Mouse (Mus musculus): ENCODE results near the gene Car14. TPM values are rescaled to one million over a fixed set of nuclear protein-coding genes. Genes with fewer than 3 reads are reported as not detected.

The Car14 gene
- polyA plus RNA-seq, 1 experiment from 2014 or later: 11.8 TPM

DNA sequence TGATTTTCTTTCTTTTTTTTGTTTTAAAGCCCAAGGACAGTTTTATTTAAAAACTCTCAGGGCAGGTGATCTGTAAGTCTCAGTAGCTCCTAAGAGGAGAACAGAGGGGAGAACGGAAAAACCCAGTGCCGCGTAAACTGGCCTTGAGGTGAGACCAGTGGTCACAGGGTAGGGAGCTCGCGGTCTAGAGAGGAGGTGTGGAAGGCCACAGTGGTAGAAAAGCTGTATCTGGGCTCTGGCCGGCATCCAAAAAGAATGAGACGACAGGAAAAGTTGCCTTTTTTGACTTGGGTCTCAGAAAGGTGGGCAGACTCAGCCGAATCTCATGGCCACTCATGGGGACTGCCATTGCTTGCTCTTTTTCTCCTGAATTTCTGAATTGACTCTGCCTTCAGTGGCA, 33.7 kb upstream of the Car14 start:
- ATAC-seq (ENCODE audit: insufficient read depth): no peak
- Histone ChIP-seq H3K36me3 (replicated peaks) (peaks cover 98% of the 10 kb centered on the region), H3K4me3 (replicated peaks) (no peak overlapping the region), H3K9ac (no peak overlapping the region), H3K27me3 (no peaks in the 10 kb centered on the region), H3K9me3 (replicated peaks) (no peaks in the 10 kb centered on the region), H3K4me2 (no peak overlapping the region), H3K4me1 (replicated peaks) (no peaks in the 10 kb centered on the region; the same call in 1 of the 2 replicates), H3K27ac (replicated peaks) (no peak overlapping the region)
- 89% methylated on average over 8 of the region's 8 CpGs for WGBS (ENCODE audit: insufficient replicate concordance)

- Histone ChIP-seq H3K4me1 (replicated peaks) (peaks cover 22% of the 10 kb centered on the region), H3K36me3 (replicated peaks) (peaks cover 62% of the 10 kb centered on the region), H3K9me3 (replicated peaks) (no peaks in the 10 kb centered on the region), H3K4me2 (no peak overlapping the region), H3K27me3 (no peaks in the 10 kb centered on the region), H3K9ac (no peak overlapping the region), H3K4me3 (replicated peaks) (no peak overlapping the region), H3K27ac (replicated peaks) (no peak overlapping the region)
- ATAC-seq (ENCODE audit: insufficient read depth): no peak
- 76% methylated on average over 1 of the region's 1 CpGs for WGBS (ENCODE audit: insufficient replicate concordance)
Measured at GRCm38 (mm10) chr3:95934448-95934847, 30.0 kb upstream of the Car14 start.

DNA sequence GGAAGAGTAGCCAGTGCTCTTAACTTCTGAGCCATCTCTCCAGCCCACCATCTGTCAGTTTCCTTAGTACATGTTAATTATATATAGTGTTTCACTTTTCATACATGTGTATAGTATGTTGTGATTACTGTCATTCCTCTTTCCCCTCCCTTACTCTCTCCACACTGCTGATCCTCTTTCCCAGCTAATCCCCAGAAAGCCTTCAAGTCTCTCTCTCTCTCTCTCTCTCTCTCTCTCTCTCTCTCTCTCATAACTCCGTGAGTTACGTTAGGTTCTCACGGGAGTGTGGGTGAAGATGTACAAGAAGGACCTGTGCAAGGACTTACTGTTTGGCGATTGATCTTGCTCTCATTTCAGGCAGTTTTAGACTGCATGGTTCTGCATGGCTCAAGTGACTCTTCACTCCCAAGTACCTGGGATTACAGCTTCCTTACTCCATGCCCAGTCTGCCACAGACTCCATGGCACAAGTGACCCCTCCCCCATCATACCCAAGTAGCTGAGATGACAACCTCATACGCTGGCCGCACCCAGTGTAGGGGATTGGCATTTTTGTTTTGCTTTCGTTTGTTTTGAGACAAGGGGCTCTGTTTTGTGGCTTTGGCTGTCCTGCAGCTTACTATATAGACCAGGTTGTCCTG, 28.7 kb upstream of the Car14 start:
- Histone ChIP-seq H3K36me3 (replicated peaks) (peaks cover 50% of the 10 kb centered on the region), H3K9me3 (replicated peaks) (no peaks in the 10 kb centered on the region), H3K4me2 (no peak overlapping the region), H3K4me1 (replicated peaks) (peaks cover 26% of the 10 kb centered on the region), H3K9ac (no peak overlapping the region), H3K27ac (replicated peaks) (no peak overlapping the region), H3K27me3 (no peaks in the 10 kb centered on the region), H3K4me3 (replicated peaks) (no peak overlapping the region)
- no peak for ATAC-seq (ENCODE audit: insufficient read depth)
- WGBS (ENCODE audit: insufficient replicate concordance): 90% methylated on average over 7 of the region's 7 CpGs

DNA sequence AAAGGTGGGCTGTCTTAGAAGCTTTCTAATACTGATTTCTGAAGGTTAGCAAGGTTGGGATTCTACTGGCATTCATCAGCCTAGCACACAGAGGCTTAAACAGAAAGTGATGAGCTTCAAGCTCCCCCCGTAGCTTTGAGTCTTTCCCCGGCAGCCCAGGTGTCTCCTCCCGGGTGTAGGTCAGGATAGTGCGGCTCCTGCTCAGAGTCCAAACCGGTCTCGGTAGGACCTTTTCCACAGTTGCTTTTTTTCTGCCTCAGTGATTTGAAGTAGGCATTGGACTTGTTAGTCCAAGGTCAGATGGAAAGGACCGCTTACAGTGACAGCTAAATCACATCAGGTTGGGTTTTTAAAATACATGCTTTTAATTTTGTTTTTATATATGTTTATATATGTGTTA, 28.1 kb upstream of the Car14 start:
- ATAC-seq (ENCODE audit: insufficient read depth): no peak
- Histone ChIP-seq H3K27ac (replicated peaks) (no peak overlapping the region), H3K4me3 (replicated peaks) (no peak overlapping the region), H3K36me3 (replicated peaks) (peaks cover 43% of the 10 kb centered on the region), H3K4me2 (peak overlapping the region; percentile 6; the same call in 1 of the 2 replicates), H3K9ac (no peak overlapping the region), H3K4me1 (replicated peaks) (peaks cover 31% of the 10 kb centered on the region), H3K27me3 (no peaks in the 10 kb centered on the region), H3K9me3 (replicated peaks) (no peaks in the 10 kb centered on the region)
- 80% methylated on average over 7 of the region's 7 CpGs for WGBS (ENCODE audit: insufficient replicate concordance)

GRCm38 (mm10) chr3:95932157-95932556, 27.7 kb upstream of the Car14 start:
- no peak overlapping the region for H3K9ac ChIP-seq
- no peaks in the 10 kb centered on the region for H3K9me3 ChIP-seq (replicated peaks)
- peak overlapping the region; percentile 6; the same call in 1 of the 2 replicates for H3K4me2 ChIP-seq
- no peak for ATAC-seq (ENCODE audit: insufficient read depth)
- peaks cover 39% of the 10 kb centered on the region for H3K36me3 ChIP-seq (replicated peaks)
- peaks cover 35% of the 10 kb centered on the region for H3K4me1 ChIP-seq (replicated peaks)
- no peak overlapping the region for H3K27ac ChIP-seq (replicated peaks)
- WGBS (ENCODE audit: insufficient replicate concordance): 47% methylated on average over 1 of the region's 1 CpGs
- H3K27me3 ChIP-seq: no peaks in the 10 kb centered on the region
- H3K4me3 ChIP-seq (replicated peaks): no peak overlapping the region

- Histone ChIP-seq H3K4me1 (replicated peaks) (peaks cover 35% of the 10 kb centered on the region), H3K36me3 (replicated peaks) (peaks cover 32% of the 10 kb centered on the region), H3K27ac (replicated peaks) (no peak overlapping the region), H3K4me2 (peak overlapping the region; percentile 83), H3K4me3 (replicated peaks) (peak overlapping the region; percentile 90), H3K9me3 (replicated peaks) (no peaks in the 10 kb centered on the region), H3K27me3 (no peaks in the 10 kb centered on the region), H3K9ac (peak overlapping the region; percentile 98; the same call in 1 of the 2 replicates)
- no peak for ATAC-seq (ENCODE audit: insufficient read depth)
- 79% methylated on average over 1 of the region's 1 CpGs for WGBS (ENCODE audit: insufficient replicate concordance)
Measured at GRCm38 (mm10) chr3:95931471-95931870, 27.0 kb upstream of the Car14 start.

- Histone ChIP-seq H3K4me3 (replicated peaks) (peak overlapping the region; percentile 90), H3K9ac (peak overlapping the region; percentile 98), H3K27ac (replicated peaks) (peak overlapping the region; percentile 91), H3K27me3 (no peaks in the 10 kb centered on the region), H3K4me1 (replicated peaks) (peaks cover 35% of the 10 kb centered on the region), H3K9me3 (replicated peaks) (no peaks in the 10 kb centered on the region), H3K4me2 (peak overlapping the region; percentile 83), H3K36me3 (replicated peaks) (peaks cover 24% of the 10 kb centered on the region)
- ATAC-seq (ENCODE audit: insufficient read depth): no peak
- under 1% methylated on average over 5 of the region's 5 CpGs for WGBS (ENCODE audit: insufficient replicate concordance)
Measured at GRCm38 (mm10) chr3:95930471-95930789, 25.9 kb upstream of the Car14 start.

GRCm38 (mm10) chr3:95929581-95930470, 25.3 kb upstream of the Car14 start:
- WGBS (ENCODE audit: insufficient replicate concordance): under 1% methylated on average over 105 of the region's 105 CpGs

DNA sequence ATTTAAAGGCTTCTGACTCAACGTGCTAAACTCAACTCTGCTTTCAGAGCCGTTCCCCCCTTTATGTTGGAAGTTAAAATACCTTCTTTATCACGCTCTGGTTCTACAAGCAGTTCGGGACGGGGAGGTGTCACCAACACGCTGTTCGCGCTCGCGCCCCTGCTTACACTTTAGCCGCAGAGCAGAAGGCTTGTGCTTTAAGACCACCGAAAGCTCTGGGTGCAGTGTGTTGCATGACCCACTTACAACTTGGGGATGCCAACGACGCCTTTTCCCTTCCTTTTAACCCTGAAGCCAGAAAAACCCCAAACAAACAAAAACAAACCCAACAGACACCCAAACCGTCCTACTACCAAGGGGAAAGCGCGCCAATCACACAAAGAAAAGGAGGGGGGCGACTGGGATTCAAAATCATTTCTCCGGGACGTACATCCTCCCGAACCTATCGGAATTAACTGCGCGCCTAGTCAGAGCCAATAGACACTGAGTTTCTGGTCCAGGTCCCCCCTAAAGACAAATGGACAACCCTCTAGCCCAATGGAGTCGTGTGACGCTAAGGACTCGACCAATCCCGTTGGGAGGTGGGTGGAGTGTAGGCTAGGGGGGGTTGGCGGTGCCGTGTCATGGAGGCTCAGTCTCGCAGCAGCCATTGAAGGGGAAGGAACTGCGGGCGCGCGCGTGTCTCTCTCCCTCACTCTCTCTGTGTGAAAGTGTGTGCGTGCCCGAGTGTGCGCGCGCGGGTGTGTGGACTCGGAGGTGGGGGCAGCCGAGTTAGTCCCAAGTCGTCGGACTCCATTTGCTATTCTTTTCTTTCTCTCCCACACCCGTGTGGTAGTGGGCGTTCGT, 24.4 kb upstream of the Car14 start, which contains the start of gene Anp32e:
Gene Anp32e, plus strand, starts transcription at position 589 of the 846 bp plus-strand sequence.
- Histone ChIP-seq H3K27ac (replicated peaks) (peak within 1 kb of the TSS; percentile 92), H3K9me3 (replicated peaks) (no peaks in the 10 kb centered on the region), H3K4me3 (replicated peaks) (peak within 1 kb of the TSS; percentile 90), H3K4me2 (peak within 1 kb of the TSS; percentile 83), H3K4me1 (replicated peaks) (peaks cover 35% of the 10 kb centered on the region), H3K27me3 (no peaks in the 10 kb centered on the region), H3K9ac (peak within 1 kb of the TSS; percentile 98), H3K36me3 (replicated peaks) (peaks cover 8% of the 10 kb centered on the region)
- under 1% methylated on average over 49 of the region's 49 CpGs for WGBS (ENCODE audit: insufficient replicate concordance)
- ATAC-seq (ENCODE audit: insufficient read depth): peak; percentile 99

More at GRCm38 (mm10) chr3:95929581-95930470, 25.3 kb upstream of the Car14 start:
- Histone ChIP-seq H3K36me3 (replicated peaks) (peaks cover 18% of the 10 kb centered on the region), H3K9ac (peak overlapping the region; percentile 98), H3K4me3 (replicated peaks) (peak overlapping the region; percentile 90), H3K27ac (replicated peaks) (peak overlapping the region; percentile 91), H3K4me2 (peak overlapping the region; percentile 83), H3K9me3 (replicated peaks) (no peaks in the 10 kb centered on the region), H3K4me1 (replicated peaks) (peaks cover 35% of the 10 kb centered on the region), H3K27me3 (no peaks in the 10 kb centered on the region)
- peak; percentile 5; the same call in 1 of the 2 replicates for ATAC-seq (ENCODE audit: insufficient read depth)

DNA sequence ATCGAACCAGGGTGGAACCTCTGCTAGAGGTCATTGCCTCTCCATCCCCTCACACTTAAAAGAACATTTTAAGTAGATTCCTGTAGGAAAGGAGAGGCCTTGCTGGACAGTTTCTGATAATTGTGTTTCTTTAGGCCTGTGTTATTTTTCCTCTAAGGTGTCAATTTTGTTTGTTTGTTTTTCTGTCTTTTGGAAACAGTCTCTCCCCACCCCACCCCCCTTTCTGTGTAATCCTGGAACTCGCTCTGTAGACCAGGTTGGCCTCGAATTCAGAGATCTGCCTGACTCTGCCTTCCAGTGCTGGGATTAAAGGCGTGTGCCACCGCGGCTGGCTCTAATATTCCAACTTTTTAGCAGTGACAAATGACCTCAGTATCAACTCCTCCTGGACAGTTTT, 23.8 kb upstream of the Car14 start:
- Histone ChIP-seq H3K27me3 (no peaks in the 10 kb centered on the region), H3K4me3 (replicated peaks) (peak overlapping the region; percentile 90), H3K4me2 (peak overlapping the region; percentile 77), H3K9me3 (replicated peaks) (no peaks in the 10 kb centered on the region), H3K9ac (peak overlapping the region; percentile 77), H3K27ac (replicated peaks) (peak overlapping the region; percentile 92), H3K4me1 (replicated peaks) (peaks cover 35% of the 10 kb centered on the region), H3K36me3 (replicated peaks) (peaks cover 2% of the 10 kb centered on the region)
- no peak for ATAC-seq (ENCODE audit: insufficient read depth)
- 30% methylated on average over 6 of the region's 6 CpGs for WGBS (ENCODE audit: insufficient replicate concordance)

All from liver, embryonic 15.5 days (tissue).